In the genomic region with DNA sequence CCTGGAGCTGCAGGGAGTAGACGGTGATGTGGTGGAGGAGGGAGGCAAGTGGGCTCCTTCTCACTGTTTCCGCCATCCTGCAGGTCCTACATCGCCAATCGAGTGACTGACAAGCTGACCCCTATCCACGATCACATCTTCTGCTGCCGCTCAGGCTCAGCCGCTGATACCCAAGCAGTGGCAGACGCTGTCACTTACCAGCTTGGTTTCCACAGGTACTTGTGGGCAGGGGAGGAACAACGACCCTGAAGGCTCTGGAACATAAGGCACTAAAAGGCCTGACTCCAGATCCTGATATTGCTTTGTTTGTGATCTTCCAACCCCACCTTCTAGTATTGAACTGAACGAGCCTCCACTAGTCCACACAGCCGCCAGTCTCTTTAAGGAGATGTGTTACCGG, we compare ENCODE assay signal across 8 mouse cellular contexts. TPM values are rescaled to one million over a fixed set of nuclear protein-coding genes. Genes with fewer than 3 reads are reported as not detected.
DNase-seq lines count a peak whose midpoint lies in the region; ATAC-seq lines count a peak whose summit lies in the region.
"Had no signal": no experiment of that assay in that cellular context is flagged by ENCODE, and none has a peak within 500 bp of the region (broad histone marks: within the 10 kb centered on the region; RNA-seq: fewer than 3 reads in every experiment).

No protein-coding gene starts in this region.

- H3K27ac ChIP-seq in lung, embryonic 15.5 days = no peak overlapping the region
- no peak overlapping the region for H3K27ac ChIP-seq in forebrain, embryonic 12.5 days
- H3K27ac ChIP-seq in limb, embryonic 13.5 days = no peak overlapping the region
- no peak overlapping the region for H3K27ac ChIP-seq in stomach, embryonic 15.5 days

- WGBS in lung, embryonic 15.5 days = 86% methylated on average over 12 of the region's 12 CpGs
- 90% methylated on average over 12 of the region's 12 CpGs for WGBS in forebrain, embryonic 12.5 days
- 86% methylated on average over 12 of the region's 12 CpGs for WGBS in limb, embryonic 13.5 days
- 83% methylated on average over 12 of the region's 12 CpGs for WGBS in stomach, embryonic 15.5 days

- H3K36me3 ChIP-seq in lung, embryonic 15.5 days = peaks cover 29% of the 10 kb centered on the region
- peaks cover 35% of the 10 kb centered on the region for H3K36me3 ChIP-seq in forebrain, embryonic 12.5 days (replicated peaks)
- peaks cover 38% of the 10 kb centered on the region for H3K36me3 ChIP-seq in limb, embryonic 13.5 days
- peaks cover 22% of the 10 kb centered on the region for H3K36me3 ChIP-seq in stomach, embryonic 15.5 days

- H3K4me3 ChIP-seq in lung, embryonic 15.5 days = peak overlapping the region; percentile 72
- peak overlapping the region; percentile 72 for H3K4me3 ChIP-seq in forebrain, embryonic 12.5 days (replicated peaks)
- peak overlapping the region; percentile 70 for H3K4me3 ChIP-seq in limb, embryonic 13.5 days
- peak overlapping the region; percentile 75 for H3K4me3 ChIP-seq in stomach, embryonic 15.5 days (replicated peaks)

- peak overlapping the region; percentile 80 for H3K4me2 ChIP-seq in lung, embryonic 15.5 days
- peak overlapping the region; percentile 84 for H3K4me2 ChIP-seq in forebrain, embryonic 12.5 days
- peak overlapping the region; percentile 88 for H3K4me2 ChIP-seq in limb, embryonic 13.5 days (replicated peaks)
- H3K4me2 ChIP-seq in stomach, embryonic 15.5 days = peak overlapping the region; percentile 74

- peaks cover 14% of the 10 kb centered on the region for H3K4me1 ChIP-seq in lung, embryonic 15.5 days
- peaks cover 11% of the 10 kb centered on the region for H3K4me1 ChIP-seq in forebrain, embryonic 12.5 days
- peaks cover 9% of the 10 kb centered on the region for H3K4me1 ChIP-seq in limb, embryonic 13.5 days
- peaks cover 11% of the 10 kb centered on the region for H3K4me1 ChIP-seq in stomach, embryonic 15.5 days

- H3K9me3 ChIP-seq in lung, embryonic 15.5 days = no peaks in the 10 kb centered on the region
- no peaks in the 10 kb centered on the region for H3K9me3 ChIP-seq in forebrain, embryonic 12.5 days
- no peaks in the 10 kb centered on the region for H3K9me3 ChIP-seq in limb, embryonic 13.5 days
- no peaks in the 10 kb centered on the region for H3K9me3 ChIP-seq in stomach, embryonic 15.5 days

- no peak for ATAC-seq in lung, embryonic 15.5 days (ENCODE audit: borderline replicate concordance, extremely low read depth, low FRiP score, low TSS enrichment)
- ATAC-seq in forebrain, embryonic 12.5 days (ENCODE audit: low FRiP score) = no peak
- no peak for ATAC-seq in limb, embryonic 13.5 days (ENCODE audit: low FRiP score, low read depth)
- ATAC-seq in stomach, embryonic 15.5 days (ENCODE audit: insufficient read depth, low FRiP score, low read depth) = no peak

- no peak for DNase-seq in lung, adult 18-20 months
- no peak for DNase-seq in spleen, adult 18-20 months
- DNase-seq in layer of hippocampus, adult 9-10 months (ENCODE audit: low spot score) = no peak
- DNase-seq: lung, postnatal 14 days had no signal

- H3K9ac ChIP-seq in lung, embryonic 15.5 days = peak overlapping the region; percentile 64
- peak overlapping the region; percentile 81 for H3K9ac ChIP-seq in forebrain, embryonic 12.5 days
- H3K9ac ChIP-seq in limb, embryonic 13.5 days = peak overlapping the region; percentile 77
- H3K9ac ChIP-seq in stomach, embryonic 15.5 days = peak overlapping the region; percentile 56; the same call in 1 of the 2 replicates

- no peaks in the 10 kb centered on the region for H3K27me3 ChIP-seq in lung, embryonic 15.5 days
- H3K27me3 ChIP-seq in forebrain, embryonic 12.5 days = no peaks in the 10 kb centered on the region
- H3K27me3 ChIP-seq in limb, embryonic 13.5 days = no peaks in the 10 kb centered on the region
- no peaks in the 10 kb centered on the region for H3K27me3 ChIP-seq in stomach, embryonic 15.5 days (replicated peaks)

RNA-seq across cellular contexts. Expression of a gene that starts 1.0 kb away (rescaled TPM):
- 771 and 802 TPM in 2 replicates for polyA plus RNA-seq in lung, embryonic 15.5 days (2015; fragmentation: Nextera tagmentation; extraction: Ambion mirVana)
- 758 and 788 TPM in 2 replicates for polyA plus RNA-seq in forebrain, embryonic 12.5 days (2016; fragmentation: Nextera tagmentation; extraction: Ambion mirVana)
- 828 and 869 TPM in 2 replicates for polyA plus RNA-seq in limb, embryonic 13.5 days (2015; fragmentation: Nextera tagmentation; extraction: Ambion mirVana)
- 689 and 690 TPM in 2 replicates for polyA plus RNA-seq in stomach, embryonic 15.5 days (2015; fragmentation: Nextera tagmentation; extraction: Ambion mirVana)

RNA-seq across cellular contexts. Expression of a gene that starts 6.5 kb away (rescaled TPM):
- polyA plus RNA-seq in lung, embryonic 15.5 days (2015; fragmentation: Nextera tagmentation; extraction: Ambion mirVana) = not detected in 2 replicates
- polyA plus RNA-seq in forebrain, embryonic 12.5 days (2016; fragmentation: Nextera tagmentation; extraction: Ambion mirVana) = not detected in 2 replicates
- not detected in 2 replicates for polyA plus RNA-seq in limb, embryonic 13.5 days (2015; fragmentation: Nextera tagmentation; extraction: Ambion mirVana)
- polyA plus RNA-seq in stomach, embryonic 15.5 days (2015; fragmentation: Nextera tagmentation; extraction: Ambion mirVana) = not detected in 2 replicates

RNA-seq across cellular contexts. Expression of a gene that starts 7.2 kb away (rescaled TPM):
- 0.62 and 0.86 TPM in 2 replicates for polyA plus RNA-seq in lung, embryonic 15.5 days (2015; fragmentation: Nextera tagmentation; extraction: Ambion mirVana)
- polyA plus RNA-seq in forebrain, embryonic 12.5 days (2016; fragmentation: Nextera tagmentation; extraction: Ambion mirVana) = not detected in 2 replicates
- 0.43 and 0.92 TPM in 2 replicates for polyA plus RNA-seq in limb, embryonic 13.5 days (2015; fragmentation: Nextera tagmentation; extraction: Ambion mirVana)
- 2.1 and 3.3 TPM in 2 replicates for polyA plus RNA-seq in stomach, embryonic 15.5 days (2015; fragmentation: Nextera tagmentation; extraction: Ambion mirVana)

RNA-seq across cellular contexts. Expression of a gene that starts 11.8 kb away (rescaled TPM):
- polyA plus RNA-seq in lung, embryonic 15.5 days (2015; fragmentation: Nextera tagmentation; extraction: Ambion mirVana) = 1.0 and 1.2 TPM in 2 replicates
- not detected in 2 replicates for polyA plus RNA-seq in forebrain, embryonic 12.5 days (2016; fragmentation: Nextera tagmentation; extraction: Ambion mirVana)
- 0.31 and 0.41 TPM in 2 replicates for polyA plus RNA-seq in limb, embryonic 13.5 days (2015; fragmentation: Nextera tagmentation; extraction: Ambion mirVana)
- 0.62 TPM in 1 of 2 replicates, not detected in the other for polyA plus RNA-seq in stomach, embryonic 15.5 days (2015; fragmentation: Nextera tagmentation; extraction: Ambion mirVana)

RNA-seq across cellular contexts. Expression of a gene that starts 13.7 kb away (rescaled TPM):
- 8.6 and 8.9 TPM in 2 replicates for polyA plus RNA-seq in lung, embryonic 15.5 days (2015; fragmentation: Nextera tagmentation; extraction: Ambion mirVana)
- 3.4 and 4.0 TPM in 2 replicates for polyA plus RNA-seq in forebrain, embryonic 12.5 days (2016; fragmentation: Nextera tagmentation; extraction: Ambion mirVana)
- 4.5 and 5.7 TPM in 2 replicates for polyA plus RNA-seq in limb, embryonic 13.5 days (2015; fragmentation: Nextera tagmentation; extraction: Ambion mirVana)
- 12.9 and 13.7 TPM in 2 replicates for polyA plus RNA-seq in stomach, embryonic 15.5 days (2015; fragmentation: Nextera tagmentation; extraction: Ambion mirVana)
